Mouse (Mus musculus) embryonic fibroblast, embryonic 13.5 days (primary cell): ENCODE results near the gene AW822073.
"Not testable (repeated sequence)": the region's sequence is repeated elsewhere in the genome, so short reads cannot be mapped to it uniquely, and the experiment has no call there.

Experiments used
- CTCF ChIP-seq: IDR thresholded peaks from 2 replicates; pipeline ENCODE4 v1.5.1; 2011; ENCODE audit warnings: mild to moderate bottlenecking, control low read depth, low read length, moderate library complexity, borderline replicate concordance; ENCODE audit not compliant: insufficient read depth
- POLR2A ChIP-seq: IDR thresholded peaks from 2 replicates; pipeline ENCODE4 v1.6.1; 2011; ENCODE audit warnings: low read depth, mild to moderate bottlenecking, control low read depth, low read length, moderate library complexity

DNA sequence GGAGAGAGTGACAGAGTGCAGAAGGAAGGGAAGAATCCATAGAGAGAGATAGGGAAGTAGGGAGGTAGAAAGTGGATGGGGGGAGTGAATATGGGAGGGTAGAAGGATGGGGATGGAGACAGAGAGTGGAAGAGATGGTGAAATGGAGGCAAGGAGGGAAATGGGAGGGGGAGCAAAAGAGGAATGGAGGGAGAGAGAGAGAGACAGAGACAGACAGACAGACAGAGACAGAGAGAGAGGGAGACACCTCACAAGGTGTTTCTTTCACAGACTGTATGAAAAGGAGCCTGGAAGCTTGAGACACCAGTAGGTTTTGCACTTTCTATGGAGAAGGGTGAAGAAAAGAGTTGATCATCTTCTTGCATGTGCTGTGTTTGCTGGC, 9.0 kb upstream of the AW822073 start:
- not testable (repeated sequence) for TF ChIP-seq CTCF, POLR2A
